8 mouse cellular contexts compared by ENCODE assay signal in the genomic region with DNA sequence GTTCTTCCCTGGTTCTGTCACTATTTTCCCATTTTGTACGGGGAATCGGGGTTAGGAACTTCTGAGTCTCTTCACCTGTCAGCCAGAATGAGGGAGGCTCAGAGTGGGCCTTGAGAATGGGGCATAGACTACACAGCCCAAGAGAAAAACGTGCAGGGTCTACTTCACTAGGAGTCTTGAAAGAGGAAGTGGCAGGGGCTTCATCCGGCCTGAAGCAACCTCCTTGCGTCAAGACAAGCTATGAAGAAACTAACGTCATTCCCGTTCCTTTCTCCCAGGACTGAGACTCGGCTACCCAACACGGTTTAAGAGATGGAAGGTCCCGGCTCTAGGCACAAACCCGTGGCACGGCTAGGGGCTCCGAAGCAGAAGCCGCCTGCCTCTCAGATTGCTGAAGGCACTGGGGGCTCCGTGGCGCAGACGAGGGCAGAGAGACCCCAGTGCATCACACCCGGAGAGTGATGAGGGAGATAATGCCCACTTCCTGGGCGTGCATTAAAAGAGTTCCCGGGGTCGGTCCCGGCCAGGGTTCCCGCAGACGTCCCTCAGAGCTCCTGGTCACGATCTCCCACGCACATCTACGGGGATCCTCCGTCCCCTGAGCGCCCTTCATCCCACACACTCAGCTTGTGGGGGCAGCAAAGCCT. TPM values are rescaled to one million over a fixed set of nuclear protein-coding genes. Genes with fewer than 3 reads are reported as not detected.
DNase-seq lines count a peak whose midpoint lies in the region; ATAC-seq and TF ChIP-seq lines count a peak whose summit lies in the region.

No protein-coding gene starts in this region.

- WGBS in kidney, embryonic 15.5 days: under 1% methylated on average over 29 of the region's 29 CpGs
- 3% methylated on average over 29 of the region's 29 CpGs for WGBS in liver, adult 2 months

- no peak for TF ChIP-seq POLR2A in liver, adult 2 months (IDR thresholded peaks at IDR 0.05; ENCODE audit: extremely low read depth, insufficient read depth, low read length)
- TF ChIP-seq POLR2A in myocyte (IDR thresholded peaks at IDR 0.05; ENCODE audit: insufficient read length, low read depth): no peak

- DNase-seq in kidney, adult 11 months: no peak
- DNase-seq in liver, adult 2 months (ENCODE audit: extremely low read depth, low read depth, low spot score): no peak
- DNase-seq in adrenal gland, postnatal 36 days: no peak
- no peak for DNase-seq in cerebellum, adult 9-11 months

- H3K27me3 ChIP-seq in kidney, embryonic 15.5 days: no peaks in the 10 kb centered on the region
- peaks cover 3% of the 10 kb centered on the region; the same call in 1 of the 2 replicates for H3K27me3 ChIP-seq in liver, adult 2 months (ENCODE audit: control insufficient read depth, insufficient read depth, low read length)
- no peaks in the 10 kb centered on the region for H3K27me3 ChIP-seq in myocyte (ENCODE audit: control insufficient read depth, insufficient read depth, insufficient read length)

- H3ac ChIP-seq in myocyte (ENCODE audit: control insufficient read depth, insufficient read length): peak overlapping the region; percentile 18

- H3K4me1 ChIP-seq in kidney, embryonic 15.5 days: peaks cover 24% of the 10 kb centered on the region
- no peaks in the 10 kb centered on the region for H3K4me1 ChIP-seq in liver, adult 2 months (ENCODE audit: control insufficient read depth, insufficient read depth, low read length)

- H3K36me3 ChIP-seq in kidney, embryonic 15.5 days: 0 out of 2 replicates have a peak, but pooled peaks cover 4% of the 10 kb centered on the region
- no peaks in the 10 kb centered on the region for H3K36me3 ChIP-seq in liver, adult 2 months (ENCODE audit: control insufficient read depth, insufficient read depth, low read length)
- H3K36me3 ChIP-seq in myocyte (ENCODE audit: control insufficient read depth, insufficient read depth): no peaks in the 10 kb centered on the region

- H3K27ac ChIP-seq in kidney, embryonic 15.5 days: peak overlapping the region; percentile 98
- H3K27ac ChIP-seq in liver, adult 2 months (replicated peaks; ENCODE audit: insufficient read depth, low read depth, low read length): peak overlapping the region; percentile 50

- H3K79me2 ChIP-seq in liver, adult 2 months (ENCODE audit: control insufficient read depth, insufficient read depth, low read length): peaks cover 10% of the 10 kb centered on the region; the same call in 1 of the 2 replicates
- peaks cover 55% of the 10 kb centered on the region for H3K79me2 ChIP-seq in myocyte (ENCODE audit: control insufficient read depth, insufficient read depth)

- H3K9ac ChIP-seq in kidney, embryonic 15.5 days: peak overlapping the region; percentile 87
- peak overlapping the region; percentile 81 for H3K9ac ChIP-seq in liver, adult 2 months (ENCODE audit: low read depth, low read length)

- ATAC-seq in kidney, embryonic 15.5 days (replicated peaks; ENCODE audit: low FRiP score): peak; percentile 34
- ATAC-seq in activated CD4-positive, CD25-positive, alpha-beta regulatory T cell, adult 4 months: peak; percentile 40
- ATAC-seq in granulocyte monocyte progenitor cell, adult 5-6 weeks (replicated peaks; ENCODE audit: poor library complexity, severe bottlenecking): peak; percentile 74

- H3K4me2 ChIP-seq in kidney, embryonic 15.5 days: peak overlapping the region; percentile 78
- H3K4me2 ChIP-seq in myocyte (ENCODE audit: low read depth): peak overlapping the region; percentile 86

- peak overlapping the region; percentile 90 for H3K4me3 ChIP-seq in kidney, embryonic 15.5 days (replicated peaks)
- H3K4me3 ChIP-seq in liver, adult 2 months (ENCODE audit: insufficient read depth, low read depth, low read length): peak overlapping the region; percentile 88
- H3K4me3 ChIP-seq in myocyte: peak overlapping the region; percentile 96

- no peaks in the 10 kb centered on the region for H3K9me3 ChIP-seq in kidney, embryonic 15.5 days (replicated peaks)

- no peak for TF ChIP-seq CTCF in liver, adult 2 months (IDR thresholded peaks at IDR 0.05; ENCODE audit: low read depth, low read length)

TF ChIP-seq in myocyte, 11 proteins besides CTCF, POLR2A, EP300 and RAD21:
- TF ChIP-seq POLR2AphosphoS2 (IDR thresholded peaks at IDR 0.05; ENCODE audit: insufficient read length, low read depth): no peak
- no peak for TF ChIP-seq REST (IDR thresholded peaks at IDR 0.05; ENCODE audit: insufficient read depth, insufficient read length)
- no peak for TF ChIP-seq E2F4 (IDR thresholded peaks at IDR 0.05; ENCODE audit: insufficient read depth)
- no peak for TF ChIP-seq MYOD1 (IDR thresholded peaks at IDR 0.05; ENCODE audit: control insufficient read depth in 1 of 3, insufficient read length in 2 of 3, low read depth in 2 of 3)
- no peak for TF ChIP-seq TCF3 (IDR thresholded peaks at IDR 0.05; ENCODE audit: insufficient read length, low read depth)
- TF ChIP-seq TCF12 (IDR thresholded peaks at IDR 0.05; ENCODE audit: insufficient read depth, poor library complexity, severe bottlenecking): no peak
- TF ChIP-seq USF1 (IDR thresholded peaks at IDR 0.05; ENCODE audit: low read depth): no peak
- TF ChIP-seq MYOG (IDR thresholded peaks at IDR 0.05; ENCODE audit: control insufficient read depth in 1 of 3, insufficient read depth in 1 of 3, insufficient read length in 2 of 3, low read depth in 2 of 3): no peak
- no peak for TF ChIP-seq SRF (IDR thresholded peaks at IDR 0.05; ENCODE audit: control insufficient read depth, insufficient read length, low read depth)

RNA-seq across cellular contexts. Expression of gene Cfap43, which starts 0.5 kb away (rescaled TPM):
- polyA plus RNA-seq in kidney, embryonic 15.5 days (2015; fragmentation: Nextera tagmentation; extraction: Ambion mirVana): 0.06 TPM in 2 replicates
- polyA plus RNA-seq in activated CD4-positive, CD25-positive, alpha-beta regulatory T cell, adult 4 months (2017; shearing (Covaris generic)): under 1 TPM; 0.28 to 0.32 TPM
- not detected in 2 replicates for total RNA-seq in granulocyte monocyte progenitor cell, adult 5-6 weeks (2014; fragmentation: Nextera tagmentation)
- total RNA-seq in granulocyte monocyte progenitor cell, adult 5-6 weeks (2017): 0.05 TPM in 1 of 2 replicates, not detected in the other
- not detected in 2 replicates for total RNA-seq in liver, adult 2 months (2014; rRNA removed)
- not detected in 2 replicates for polyA plus RNA-seq in liver, adult 2 months (2012; rRNA removed)
- 0.02 TPM for polyA plus RNA-seq in myocyte (2012; fragmentation: generic; extraction: Trizol)
- total RNA-seq in adrenal gland, postnatal 36 days (2021): not detected

RNA-seq across cellular contexts. Expression of gene Itprip, which starts 0.5 kb away (rescaled TPM):
- polyA plus RNA-seq in kidney, embryonic 15.5 days (2015; fragmentation: Nextera tagmentation; extraction: Ambion mirVana): 15.6 and 19.4 TPM in 2 replicates
- polyA plus RNA-seq in activated CD4-positive, CD25-positive, alpha-beta regulatory T cell, adult 4 months (2017; shearing (Covaris generic)): 10 to 100 TPM in 1 of 2 experiments, 1 to 10 TPM in 1; 6.2 to 11.9 TPM
- 18.2 and 19.1 TPM in 2 replicates for total RNA-seq in granulocyte monocyte progenitor cell, adult 5-6 weeks (2014; fragmentation: Nextera tagmentation)
- 15.8 and 16.7 TPM in 2 replicates for total RNA-seq in granulocyte monocyte progenitor cell, adult 5-6 weeks (2017)
- total RNA-seq in liver, adult 2 months (2014; rRNA removed): 0.65 and 0.94 TPM in 2 replicates
- polyA plus RNA-seq in liver, adult 2 months (2012; rRNA removed): 0.46 and 0.51 TPM in 2 replicates
- polyA plus RNA-seq in myocyte (2012; fragmentation: generic; extraction: Trizol): 54.1 TPM
- total RNA-seq in adrenal gland, postnatal 36 days (2021): 10 to 100 TPM; 17.9 to 25.1 TPM

RNA-seq across cellular contexts. Expression of gene Cfap58, which starts 18.9 kb away (rescaled TPM):
- polyA plus RNA-seq in kidney, embryonic 15.5 days (2015; fragmentation: Nextera tagmentation; extraction: Ambion mirVana): 0.09 TPM in 1 of 2 replicates, not detected in the other
- polyA plus RNA-seq in activated CD4-positive, CD25-positive, alpha-beta regulatory T cell, adult 4 months (2017; shearing (Covaris generic)): under 1 TPM in 1 of 2 experiments, not detected in 1; 0.37 TPM
- not detected in 2 replicates for total RNA-seq in granulocyte monocyte progenitor cell, adult 5-6 weeks (2014; fragmentation: Nextera tagmentation)
- not detected in 2 replicates for total RNA-seq in granulocyte monocyte progenitor cell, adult 5-6 weeks (2017)
- total RNA-seq in liver, adult 2 months (2014; rRNA removed): not detected in 2 replicates
- polyA plus RNA-seq in liver, adult 2 months (2012; rRNA removed): not detected in 2 replicates
- not detected for polyA plus RNA-seq in myocyte (2012; fragmentation: generic; extraction: Trizol)
- total RNA-seq in adrenal gland, postnatal 36 days (2021): under 1 TPM in 1 of 2 experiments, not detected in 1; 0.13 TPM

RNA-seq across cellular contexts. Expression of gene Gsto2, which starts 53.2 kb away (rescaled TPM):
- polyA plus RNA-seq in kidney, embryonic 15.5 days (2015; fragmentation: Nextera tagmentation; extraction: Ambion mirVana): 1.6 and 2.0 TPM in 2 replicates
- under 1 TPM in 1 of 2 experiments, not detected in 1; 0.74 TPM for polyA plus RNA-seq in activated CD4-positive, CD25-positive, alpha-beta regulatory T cell, adult 4 months (2017; shearing (Covaris generic))
- not detected in 2 replicates for total RNA-seq in granulocyte monocyte progenitor cell, adult 5-6 weeks (2014; fragmentation: Nextera tagmentation)
- not detected in 2 replicates for total RNA-seq in granulocyte monocyte progenitor cell, adult 5-6 weeks (2017)
- total RNA-seq in liver, adult 2 months (2014; rRNA removed): 0.40 and 1.3 TPM in 2 replicates
- polyA plus RNA-seq in liver, adult 2 months (2012; rRNA removed): 0.32 TPM in 2 replicates
- polyA plus RNA-seq in myocyte (2012; fragmentation: generic; extraction: Trizol): 5.7 TPM
- total RNA-seq in adrenal gland, postnatal 36 days (2021): 1 to 10 TPM; 1.7 to 2.6 TPM
